Mouse (Mus musculus) megakaryocyte, adult 5-6 weeks (primary cell): ENCODE results near the gene Rbpj. TPM values are rescaled to one million over a fixed set of nuclear protein-coding genes. Genes with fewer than 3 reads are reported as not detected.
A peak's percentile ranks its signal among the peaks of the same experiment; 100 is the strongest.
"Not testable (repeated sequence)": the region's sequence is repeated elsewhere in the genome, so short reads cannot be mapped to it uniquely, and the experiment has no call there.

Source experiments
- ATAC-seq: 2 replicates; pipeline ENCODE4 v1.8.0; 2016; ENCODE audit warnings: mild to moderate bottlenecking, inconsistent platforms; ENCODE audit not compliant: poor library complexity, severe bottlenecking
- total RNA-seq, 2 experiments: library from RNA; stranded (forward) in 1 of 2; stranded (reverse) in 1 of 2; fragments of 153-499, 151-499 nt in 1 of 2; fragments of 221-1000, 200-1000 nt in 1 of 2; gene quantifications; 2 replicates each; pipeline versions ENCODE4 v1.2.3 to v1.2.4; 2015 to 2017

The Rbpj gene
- total RNA-seq, 2 experiments from 2014 or later = 50.8 to 93.2 TPM

GRCm38 (mm10) chr5:53662413-53662812 is 196.5 kb downstream of the Rbpj start:
- ATAC-seq = peak; percentile 62

GRCm38 (mm10) chr5:53663665-53664064 is 197.7 kb downstream of the Rbpj start:
- no peak for ATAC-seq

- ATAC-seq = no peak
Observed at GRCm38 (mm10) chr5:53668021-53668420, 202.1 kb downstream of the Rbpj start.

GRCm38 (mm10) chr5:53670321-53670938 is 204.5 kb downstream of the Rbpj start:
- ATAC-seq = no peak

GRCm38 (mm10) chr5:53671507-53671906 is 205.6 kb downstream of the Rbpj start:
- no peak for ATAC-seq

- ATAC-seq = peak; percentile 72
Observed at GRCm38 (mm10) chr5:53672352-53672751, 206.4 kb downstream of the Rbpj start.

DNA sequence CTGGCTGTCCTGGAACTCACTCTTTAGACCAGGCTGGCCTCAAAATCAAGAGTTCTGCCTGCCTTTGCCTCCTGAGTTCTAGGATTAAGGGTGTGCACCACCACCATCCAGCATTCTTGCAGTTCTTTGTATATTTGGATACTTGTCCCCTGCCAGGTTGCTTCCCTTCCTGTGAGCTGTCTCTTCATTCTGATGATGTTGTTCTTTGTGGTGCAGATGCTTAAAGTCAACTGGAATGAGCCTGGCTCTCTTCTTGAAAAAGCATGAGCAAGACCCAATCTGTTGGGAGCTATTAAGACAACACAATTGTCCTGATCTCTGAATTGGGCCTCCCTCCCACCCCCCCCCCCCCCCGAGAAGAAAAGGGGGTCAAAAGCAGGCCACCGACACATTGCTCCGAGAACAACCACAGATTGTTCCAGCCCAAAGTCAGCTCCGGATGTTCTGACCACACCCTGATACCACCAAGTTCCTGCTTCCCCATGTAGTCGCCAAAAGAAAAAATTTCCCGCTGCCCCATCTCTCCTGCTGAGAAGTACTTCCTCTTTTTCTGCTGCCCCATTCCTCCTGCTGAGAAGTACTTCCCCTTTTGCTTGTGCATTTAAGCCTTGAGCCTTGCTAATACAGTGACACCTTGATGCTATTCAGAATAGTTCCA is 207.7 kb downstream of the Rbpj start:
- not testable (repeated sequence) for ATAC-seq

DNA sequence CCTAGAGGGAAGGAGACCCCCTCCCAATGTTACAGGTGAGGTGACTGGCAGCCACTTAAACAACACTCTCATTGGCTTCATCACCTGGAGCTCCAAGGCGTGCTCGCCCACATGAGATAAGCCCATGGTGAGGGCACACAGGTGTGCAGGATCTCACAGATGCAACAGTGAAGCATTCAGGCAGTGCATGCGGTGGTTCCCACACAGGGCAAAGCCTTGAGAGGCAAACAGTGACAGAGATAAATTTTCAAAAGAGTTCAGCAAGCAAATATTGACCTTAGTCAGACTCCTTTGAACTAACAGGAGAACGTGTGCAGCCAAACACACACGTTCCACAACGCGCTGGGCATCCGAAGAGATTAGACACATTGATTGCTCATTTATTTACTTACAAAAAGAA is 210.7 kb downstream of the Rbpj start:
- no peak for ATAC-seq

GRCm38 (mm10) chr5:53678036-53678767 is 212.2 kb downstream of the Rbpj start:
- ATAC-seq = no peak

DNA sequence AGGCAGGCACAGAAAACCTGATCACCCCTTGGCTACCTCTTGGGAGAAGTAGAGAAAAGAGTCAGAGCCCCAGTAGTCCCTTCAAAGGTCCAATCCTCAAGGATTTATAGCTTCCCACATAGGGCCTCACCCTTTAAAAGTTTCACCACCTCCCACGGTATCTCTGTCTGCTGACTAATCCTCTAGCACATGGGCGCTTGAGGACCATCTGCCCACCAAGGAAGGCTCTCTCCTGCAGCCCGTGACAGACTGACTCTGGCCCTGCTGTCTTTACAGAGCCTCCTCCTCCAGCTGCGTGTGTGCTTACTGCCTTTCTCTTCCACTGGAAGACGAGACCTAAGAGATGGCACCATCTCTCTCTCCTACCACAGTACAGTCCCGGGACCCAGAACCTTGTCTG is 213.7 kb downstream of the Rbpj start:
- no peak for ATAC-seq

GRCm38 (mm10) chr5:53683916-53684315 is 218.0 kb downstream of the Rbpj start:
- no peak for ATAC-seq

GRCm38 (mm10) chr5:53684417-53684816 is 218.5 kb downstream of the Rbpj start:
- no peak for ATAC-seq

- no peak for ATAC-seq
Observed at GRCm38 (mm10) chr5:53685623-53686022, 219.7 kb downstream of the Rbpj start.

- ATAC-seq = no peak
Observed at GRCm38 (mm10) chr5:53686379-53686778, 220.4 kb downstream of the Rbpj start.

- no peak for ATAC-seq
Observed at GRCm38 (mm10) chr5:53688326-53688725, 222.4 kb downstream of the Rbpj start.

DNA sequence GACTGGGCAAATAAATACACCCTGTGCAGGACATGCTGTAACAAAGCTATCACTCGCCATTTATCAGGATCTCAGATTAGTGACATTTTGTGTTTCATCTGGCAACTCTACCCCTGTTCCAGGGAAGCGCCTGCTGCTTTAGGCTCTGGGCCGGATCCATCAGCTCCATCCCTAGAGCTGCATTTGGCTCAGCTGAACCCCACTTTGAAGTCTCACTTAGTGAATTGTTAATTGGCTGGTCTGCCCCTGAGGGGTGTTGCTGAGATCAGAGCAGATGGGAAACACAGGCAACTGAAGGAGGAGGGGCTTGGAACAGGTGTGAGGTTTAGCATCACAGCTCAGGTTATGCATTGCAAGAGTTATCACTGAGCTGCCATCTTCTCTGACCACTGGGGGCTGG is 225.6 kb downstream of the Rbpj start:
- ATAC-seq = no peak

- no peak for ATAC-seq
Observed at GRCm38 (mm10) chr5:53692100-53692499, 226.1 kb downstream of the Rbpj start.

- no peak for ATAC-seq
Observed at GRCm38 (mm10) chr5:53692662-53693061, 226.7 kb downstream of the Rbpj start.

GRCm38 (mm10) chr5:53696701-53697100 is 230.7 kb downstream of the Rbpj start:
- no peak for ATAC-seq

DNA sequence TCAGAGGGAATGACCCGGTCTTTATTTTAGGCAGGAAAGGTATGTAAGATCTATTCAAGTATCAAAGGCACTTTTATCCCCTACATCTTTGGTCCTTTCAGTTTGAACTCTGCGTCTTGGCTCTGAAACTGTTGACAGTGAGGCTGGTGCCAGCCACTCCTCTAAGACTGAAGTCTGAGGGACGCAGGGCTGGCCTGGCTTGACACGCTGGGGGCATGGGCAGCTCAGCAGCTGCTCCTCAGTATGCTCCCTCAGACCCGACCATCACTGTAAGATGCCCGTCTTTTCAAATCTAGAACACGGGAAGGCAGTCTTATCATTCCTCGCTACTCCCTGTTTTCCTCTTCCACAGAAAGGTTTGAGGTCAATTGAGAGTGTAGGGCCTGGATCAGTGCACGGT is 231.8 kb downstream of the Rbpj start:
- no peak for ATAC-seq

DNA sequence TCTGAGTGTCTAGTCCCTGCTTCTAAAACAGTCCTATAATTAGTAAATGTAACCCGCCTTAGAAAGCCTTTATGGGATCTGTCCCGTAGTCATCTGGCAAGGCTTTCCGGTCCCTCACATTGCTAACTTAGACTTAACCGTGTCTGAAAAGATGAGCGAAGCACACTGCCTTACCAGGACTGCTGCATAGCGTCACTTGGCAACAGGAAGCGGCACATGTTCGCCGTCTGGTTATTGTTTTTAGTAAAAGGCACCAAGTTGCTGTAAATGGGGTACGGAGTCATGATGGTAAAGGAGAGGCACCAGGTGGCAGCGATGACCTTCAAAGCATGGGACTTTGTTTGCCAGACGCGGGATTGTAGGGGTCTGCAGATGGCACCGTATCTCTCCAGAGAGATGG is 236.7 kb downstream of the Rbpj start:
- no peak for ATAC-seq
